Comparison of ENCODE assay signal across 8 mouse cellular contexts in the genomic region with DNA sequence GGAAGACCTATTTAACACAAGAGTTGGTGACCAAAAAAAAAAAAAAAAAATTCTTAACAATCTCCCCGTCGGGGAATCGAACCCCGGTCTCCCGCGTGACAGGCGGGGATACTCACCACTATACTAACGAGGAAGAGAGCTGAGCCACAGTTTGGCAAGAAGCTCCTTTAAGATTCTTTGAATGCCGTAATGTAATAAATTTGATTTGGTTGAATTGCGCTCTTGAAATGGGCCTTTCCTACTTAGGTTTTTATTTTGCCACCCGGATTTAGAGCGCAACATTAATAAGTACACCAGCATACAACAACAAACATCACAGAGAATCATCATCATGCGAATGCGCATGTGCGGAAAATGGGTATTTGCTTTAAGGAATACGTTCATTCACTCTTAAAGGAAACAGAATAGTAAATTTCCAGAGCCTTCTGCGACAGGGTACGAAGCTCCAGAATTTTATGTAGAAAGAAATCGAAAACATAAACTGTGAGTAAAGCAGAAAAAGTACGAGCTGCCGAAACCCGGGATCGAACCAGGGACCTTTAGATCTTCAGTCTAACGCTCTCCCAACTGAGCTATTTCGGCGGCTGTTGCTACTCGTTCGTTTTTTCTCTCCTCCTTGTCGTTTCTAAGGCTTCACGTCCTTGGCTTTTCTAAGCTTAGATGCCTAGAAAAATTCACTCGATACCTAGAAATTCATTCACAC. TPM values are rescaled to one million over a fixed set of nuclear protein-coding genes. Genes with fewer than 3 reads are reported as not detected.
DNase-seq lines count a peak whose midpoint lies in the region; ATAC-seq and TF ChIP-seq lines count a peak whose summit lies in the region.

No protein-coding gene starts in this region.

- TF ChIP-seq CTCF in lung, postnatal 0 days (IDR thresholded peaks at IDR 0.05): no peak

- peak overlapping the region; percentile 70 for H3K9ac ChIP-seq in hindbrain, embryonic 11.5 days (ENCODE audit: low read depth, low read length)
- H3K9ac ChIP-seq in lung, postnatal 0 days (replicated peaks; ENCODE audit: low read depth): peak overlapping the region; percentile 50

- ATAC-seq in hindbrain, embryonic 11.5 days (ENCODE audit: low FRiP score): peak; percentile 62
- ATAC-seq in lung, postnatal 0 days: peak; percentile 78

- peak overlapping the region; percentile 80 for H3K27ac ChIP-seq in hindbrain, embryonic 11.5 days (ENCODE audit: low read depth, low read length)
- peak overlapping the region; percentile 89 for H3K27ac ChIP-seq in lung, postnatal 0 days (ENCODE audit: low read length)

- 0 out of 2 replicates have a peak, but pooled peaks cover 3% of the 10 kb centered on the region for H3K4me1 ChIP-seq in hindbrain, embryonic 11.5 days (replicated peaks; ENCODE audit: control insufficient read depth, insufficient read depth, low read length)
- H3K4me1 ChIP-seq in lung, postnatal 0 days (ENCODE audit: insufficient read depth, low read depth, low read length): peaks cover 17% of the 10 kb centered on the region

- peak overlapping the region; percentile 80 for H3K4me2 ChIP-seq in hindbrain, embryonic 11.5 days (replicated peaks; ENCODE audit: low read depth, low read length)
- peak overlapping the region; percentile 77 for H3K4me2 ChIP-seq in lung, postnatal 0 days (replicated peaks; ENCODE audit: low read depth, low read length)

- no peaks in the 10 kb centered on the region for H3K27me3 ChIP-seq in hindbrain, embryonic 11.5 days (ENCODE audit: control insufficient read depth, insufficient read depth, low read length)
- no peaks in the 10 kb centered on the region for H3K27me3 ChIP-seq in lung, postnatal 0 days (replicated peaks; ENCODE audit: insufficient read depth, low read length)

- peak; percentile 93 for DNase-seq in MN1 (ENCODE audit: low spot score)
- DNase-seq in cerebellum, adult 9-10 months: peak; percentile 93
- peak; percentile 82 to 97 for DNase-seq in frontal cortex, adult 2 months (ENCODE audit: extremely low spot score in 1 of 2, low spot score in 1 of 2)
- DNase-seq in hindbrain, embryonic 11.5 days (ENCODE audit: low spot score): peak; percentile 96
- peak; percentile 87 for DNase-seq in layer of hippocampus, adult 9-11 months
- DNase-seq in lung, postnatal 0 days (ENCODE audit: low spot score): peak; percentile 89
- DNase-seq in ovary, postnatal 14 days (ENCODE audit: low spot score): peak; percentile 88
- DNase-seq in thymus, postnatal 14 days: peak; percentile 88

- H3K9me3 ChIP-seq in hindbrain, embryonic 11.5 days (ENCODE audit: control insufficient read depth, low read length): no peaks in the 10 kb centered on the region
- no peaks in the 10 kb centered on the region for H3K9me3 ChIP-seq in lung, postnatal 0 days (ENCODE audit: low read length)

- no peaks in the 10 kb centered on the region for H3K36me3 ChIP-seq in hindbrain, embryonic 11.5 days (ENCODE audit: control insufficient read depth, insufficient read depth, low read length)
- H3K36me3 ChIP-seq in lung, postnatal 0 days (ENCODE audit: insufficient read depth, low read length): no peaks in the 10 kb centered on the region

- peak overlapping the region; percentile 50 for H3K4me3 ChIP-seq in hindbrain, embryonic 11.5 days (ENCODE audit: low read depth, low read length)
- H3K4me3 ChIP-seq in lung, postnatal 0 days (ENCODE audit: low read depth, low read length): peak overlapping the region; percentile 53

- WGBS in hindbrain, embryonic 11.5 days: under 1% methylated on average over 31 of the region's 31 CpGs
- 0% methylated on average over 31 of the region's 31 CpGs for WGBS in lung, postnatal 0 days

- peak; percentile 66 for TF ChIP-seq EP300 in lung, postnatal 0 days (IDR thresholded peaks at IDR 0.05)

RNA-seq across cellular contexts. Expression of gene Ubc, which starts 15.7 kb away (rescaled TPM):
- polyA plus RNA-seq in frontal cortex, adult 2 months (2012; rRNA removed): 699 and 744 TPM in 2 replicates
- polyA plus RNA-seq in hindbrain, embryonic 11.5 days (2014; fragmentation: Nextera tagmentation; extraction: Ambion mirVana): 1,074 and 1,099 TPM in 2 replicates
- 751 and 865 TPM in 2 replicates for polyA plus RNA-seq in lung, postnatal 0 days (2015; fragmentation: Nextera tagmentation; extraction: Ambion mirVana)

RNA-seq across cellular contexts. Expression of gene Gm10382, which starts 16.6 kb away (rescaled TPM):
- polyA plus RNA-seq in frontal cortex, adult 2 months (2012; rRNA removed): 0.22 and 0.40 TPM in 2 replicates
- 0.59 TPM in 1 of 2 replicates, not detected in the other for polyA plus RNA-seq in hindbrain, embryonic 11.5 days (2014; fragmentation: Nextera tagmentation; extraction: Ambion mirVana)
- 0.63 and 0.77 TPM in 2 replicates for polyA plus RNA-seq in lung, postnatal 0 days (2015; fragmentation: Nextera tagmentation; extraction: Ambion mirVana)

RNA-seq across cellular contexts. Expression of gene Dhx37, which starts 28.2 kb away (rescaled TPM):
- polyA plus RNA-seq in frontal cortex, adult 2 months (2012; rRNA removed): 12.4 and 17.2 TPM in 2 replicates
- 10.4 and 12.5 TPM in 2 replicates for polyA plus RNA-seq in hindbrain, embryonic 11.5 days (2014; fragmentation: Nextera tagmentation; extraction: Ambion mirVana)
- polyA plus RNA-seq in lung, postnatal 0 days (2015; fragmentation: Nextera tagmentation; extraction: Ambion mirVana): 4.3 and 5.9 TPM in 2 replicates

RNA-seq across cellular contexts. Expression of gene Bri3bp, which starts 35.7 kb away (rescaled TPM):
- polyA plus RNA-seq in frontal cortex, adult 2 months (2012; rRNA removed): 31.6 and 34.1 TPM in 2 replicates
- polyA plus RNA-seq in hindbrain, embryonic 11.5 days (2014; fragmentation: Nextera tagmentation; extraction: Ambion mirVana): 30.1 and 30.8 TPM in 2 replicates
- polyA plus RNA-seq in lung, postnatal 0 days (2015; fragmentation: Nextera tagmentation; extraction: Ambion mirVana): 12.8 and 13.3 TPM in 2 replicates

Comparison
In these comparisons a context has a peak if more than half of its experiments do, and no peak if none do; other contexts are left out.
1. Peak in every context shown above with its lines: DNase-seq, ATAC-seq, H3K4me3 ChIP-seq and H3K27ac ChIP-seq.